Mouse (Mus musculus) liver, embryonic 16.5 days (tissue): ENCODE measurements around the gene Ccdc86. TPM values are rescaled to one million over a fixed set of nuclear protein-coding genes. Genes with fewer than 3 reads are reported as not detected.

ENCODE experiments used
- ATAC-seq: fragments of 200-750 bp; cut with Nextera tagmentation; 2 replicates; pipeline ENCODE4 v1.8.0; 2017; ENCODE audit warnings: low read depth, mild to moderate bottlenecking, moderate number of reproducible peaks, moderate library complexity
- H3K27ac ChIP-seq: fragments of 300-500 bp; sonication (generic); 2 replicates; pipeline ENCODE4 v1.5.1; 2014; ENCODE audit warnings: mild to moderate bottlenecking, low read length
- H3K27me3 ChIP-seq: fragments of 300-500 bp; sonication (generic); 2 replicates; pipeline ENCODE4 v1.6.1; 2014; ENCODE audit warnings: low read depth, low read length, mixed read lengths; ENCODE audit not compliant: control insufficient read depth, insufficient read depth
- H3K36me3 ChIP-seq: fragments of 300-500 bp; sonication (generic); 2 replicates; pipeline ENCODE4 v1.6.1; 2014; ENCODE audit warnings: mild to moderate bottlenecking; ENCODE audit not compliant: control insufficient read depth, insufficient read depth
- H3K4me1 ChIP-seq: fragments of 300-500 bp; sonication (generic); 2 replicates; pipeline ENCODE4 v1.6.1; 2014; ENCODE audit warnings: low read depth, low read length, mixed read lengths; ENCODE audit not compliant: control insufficient read depth
- H3K4me2 ChIP-seq: fragments of 300-500 bp; sonication (generic); 2 replicates; pipeline ENCODE4 v1.6.1; 2014; ENCODE audit warnings: low read depth, low read length, mixed read lengths
- H3K4me3 ChIP-seq: fragments of 300-500 bp; sonication (generic); 2 replicates; pipeline ENCODE4 v1.5.1; 2014; ENCODE audit warnings: low read depth, mild to moderate bottlenecking, low read length
- H3K9ac ChIP-seq: fragments of 300-500 bp; sonication (generic); 2 replicates; pipeline ENCODE4 v1.6.1; 2014; ENCODE audit warnings: low read depth, low read length
- H3K9me3 ChIP-seq: fragments of 300-500 bp; sonication (generic); replicated peaks from 2 replicates; pipeline ENCODE4 v1.6.1; 2016; ENCODE audit warnings: low read length; ENCODE audit not compliant: control insufficient read depth
- WGBS: fragments of 180-500 bp; shearing (Covaris S2); extraction: QIAGEN DNeasy Blood & Tissue Kit; methylation state at CpG from one replicate; pipeline ENCODE4 v1.1.7; 2014; ENCODE audit not compliant: insufficient replicate concordance; 5-methylcytosine and 5-hydroxymethylcytosine counted together
- polyA plus RNA-seq: library from polyadenylated mRNA; unstranded; fragments of >200 nt; fragmentation: Nextera tagmentation; extraction: Ambion mirVana; gene quantifications from 2 replicates; pipeline ENCODE4 v1.2.1, GENCODE M21; 2015

Gene Ccdc86
- polyA plus RNA-seq, 1 experiment from 2014 or later, result 9.1 TPM

GRCm38 (mm10) chr19:10895016-10895528 is 54.0 kb downstream of the Ccdc86 start, which contains the start of gene Prpf19:
Gene Prpf19 (plus strand): TSS chr19:10895231.
- no peaks in the 10 kb centered on the region for H3K9me3 ChIP-seq
- H3K4me1 ChIP-seq, result peaks cover 13% of the 10 kb centered on the region

GRCm38 (mm10) chr19:10892201-10892600 is 56.9 kb downstream of the Ccdc86 start:
- Histone ChIP-seq H3K4me3 (no peak overlapping the region), H3K27me3 (no peaks in the 10 kb centered on the region), H3K9me3 (no peaks in the 10 kb centered on the region), H3K4me2 (no peak overlapping the region), H3K9ac (no peak overlapping the region), H3K4me1 (peaks cover 13% of the 10 kb centered on the region), H3K27ac (no peak overlapping the region), H3K36me3 (no peaks in the 10 kb centered on the region)
- ATAC-seq, result no peak
- WGBS, result 66% methylated on average over 3 of the region's 3 CpGs

More at GRCm38 (mm10) chr19:10895016-10895528, 54.0 kb downstream of the Ccdc86 start, which contains the start of gene Prpf19:
- Histone ChIP-seq H3K27me3 (no peaks in the 10 kb centered on the region), H3K36me3 (peaks cover 6% of the 10 kb centered on the region), H3K9ac (peak within 1 kb of the TSS; percentile 82), H3K4me2 (peak within 1 kb of the TSS; percentile 80), H3K4me3 (peak within 1 kb of the TSS; percentile 84), H3K27ac (peak within 1 kb of the TSS; percentile 78)
- whole genome bisulfite sequencing, result under 1% methylated on average over 42 of the region's 43 CpGs
- ATAC-seq, result peak; percentile 97

Other genes with a start within 250 kb of the Ccdc86 start
- not detected in 2 replicates for gene Cd5, start 210.3 kb downstream of the Ccdc86 start, polyA plus RNA-seq
- gene Cd6, start 119.2 kb downstream of the Ccdc86 start, polyA plus RNA-seq, result 0.04 TPM in 1 of 2 replicates, not detected in the other
- gene Slc15a3, start 109.5 kb downstream of the Ccdc86 start, polyA plus RNA-seq, result 1.5 and 1.8 TPM in 2 replicates
- gene Tmem132a, start 79.3 kb downstream of the Ccdc86 start, polyA plus RNA-seq, result 2.7 and 3.1 TPM in 2 replicates
- 16.9 and 20.0 TPM in 2 replicates for gene Tmem109, start 67.3 kb downstream of the Ccdc86 start, polyA plus RNA-seq
- gene Prpf19, start 54.0 kb downstream of the Ccdc86 start, polyA plus RNA-seq, result 11.7 and 12.2 TPM in 2 replicates
- not detected in 2 replicates for gene Zp1, start 28.6 kb downstream of the Ccdc86 start, polyA plus RNA-seq
- gene Ptgdr2, start 12.1 kb downstream of the Ccdc86 start, polyA plus RNA-seq, result 0.04 and 0.05 TPM in 2 replicates
- gene Ms4a10, start 25.4 kb upstream of the Ccdc86 start, polyA plus RNA-seq, result 0.31 TPM in 1 of 2 replicates, not detected in the other
- gene Ms4a15, start 44.0 kb upstream of the Ccdc86 start, polyA plus RNA-seq, result not detected in 2 replicates
- gene Ms4a18, start 68.8 kb upstream of the Ccdc86 start, polyA plus RNA-seq, result 0.20 TPM in 1 of 2 replicates, not detected in the other
- gene Ms4a8a, start 131.8 kb upstream of the Ccdc86 start, polyA plus RNA-seq, result 0.19 and 0.20 TPM in 2 replicates
- gene 1700017D01Rik, start 181.6 kb upstream of the Ccdc86 start, polyA plus RNA-seq, result not detected in 2 replicates
- not detected in 2 replicates for gene 1700025F22Rik, start 216.1 kb upstream of the Ccdc86 start, polyA plus RNA-seq
- not detected in 2 replicates for gene Ms4a13, start 247.5 kb upstream of the Ccdc86 start, polyA plus RNA-seq